Mouse (Mus musculus) neural tube, embryonic 14.5 days (tissue): ENCODE data around the gene Cdc34. TPM values are rescaled to one million over a fixed set of nuclear protein-coding genes. Genes with fewer than 3 reads are reported as not detected.

ENCODE experiments used
- ATAC-seq: fragments of 200-750 bp; cut with Nextera tagmentation; 2 replicates; pipeline ENCODE4 v1.8.0; 2017; ENCODE audit warnings: low read depth, mild to moderate bottlenecking, moderate TSS enrichment, moderate library complexity
- H3K27ac ChIP-seq: fragments of 300-500 bp; sonication (generic); 2 replicates; pipeline ENCODE4 v1.5.1; 2014; ENCODE audit warnings: low read depth, mild to moderate bottlenecking, control low read depth, low read length, moderate library complexity, mixed read lengths
- H3K27me3 ChIP-seq: fragments of 300-500 bp; sonication (generic); 2 replicates; pipeline ENCODE4 v1.6.1; 2014; ENCODE audit warnings: low read length; ENCODE audit not compliant: control insufficient read depth, insufficient read depth
- H3K36me3 ChIP-seq: fragments of 300-500 bp; sonication (generic); 2 replicates; pipeline ENCODE4 v1.6.1; 2014; ENCODE audit warnings: low read length, mixed read lengths; ENCODE audit not compliant: control insufficient read depth, insufficient read depth
- H3K4me1 ChIP-seq: fragments of 300-500 bp; sonication (generic); 2 replicates; pipeline ENCODE4 v1.6.1; 2014; ENCODE audit warnings: low read length; ENCODE audit not compliant: control insufficient read depth, insufficient read depth
- H3K4me2 ChIP-seq: fragments of 300-500 bp; sonication (generic); 2 replicates; pipeline ENCODE4 v1.6.1; 2014; ENCODE audit warnings: mild to moderate bottlenecking, low read depth, low read length, control low read depth
- H3K4me3 ChIP-seq: fragments of 300-500 bp; sonication (generic); 2 replicates; pipeline ENCODE4 v1.5.1; 2014; ENCODE audit warnings: low read depth, low read length, control low read depth, mixed read lengths
- H3K9ac ChIP-seq: fragments of 300-500 bp; sonication (generic); replicated peaks from 2 replicates; pipeline ENCODE4 v1.6.1; 2014; ENCODE audit warnings: low read depth, mild to moderate bottlenecking, control low read depth, low read length, mixed read lengths
- H3K9me3 ChIP-seq: fragments of 300-500 bp; sonication (generic); 2 replicates; pipeline ENCODE4 v1.6.1; 2016; ENCODE audit warnings: low read length; ENCODE audit not compliant: control insufficient read depth
- WGBS: fragments of 180-500 bp; shearing (Covaris S2); extraction: QIAGEN DNeasy Blood & Tissue Kit; methylation state at CpG from one replicate; pipeline ENCODE4 v1.1.7; 2014; 5-methylcytosine and 5-hydroxymethylcytosine counted together
- polyA plus RNA-seq: library from polyadenylated mRNA; unstranded; fragments of >200 nt; fragmentation: Nextera tagmentation; extraction: Ambion mirVana; gene quantifications from 2 replicates; pipeline ENCODE4 v1.2.1, GENCODE M21; 2014

The Cdc34 gene
- polyA plus RNA-seq, 1 experiment from 2014 or later, result 69.7 TPM

GRCm38 (mm10) chr10:79716988-79717355 lies 35.0 kb downstream of the Cdc34 start:
- Histone ChIP-seq H3K4me2 (peak overlapping the region; percentile 81), H3K27me3 (peaks cover 30% of the 10 kb centered on the region), H3K4me3 (peak overlapping the region; percentile 65), H3K27ac (no peak overlapping the region), H3K9me3 (no peaks in the 10 kb centered on the region), H3K36me3 (peaks cover 2% of the 10 kb centered on the region; the same call in 1 of the 2 replicates), H3K9ac (peak overlapping the region; percentile 76), H3K4me1 (0 out of 2 replicates have a peak, but pooled peaks cover 4% of the 10 kb centered on the region)
- ATAC-seq, result peak; percentile 15
- WGBS, result under 1% methylated on average over 36 of the region's 44 CpGs

- Histone ChIP-seq H3K9me3 (no peaks in the 10 kb centered on the region), H3K4me2 (peak overlapping the region; percentile 81), H3K36me3 (no peaks in the 10 kb centered on the region), H3K4me3 (peak overlapping the region; percentile 65), H3K4me1 (0 out of 2 replicates have a peak, but pooled peaks cover 4% of the 10 kb centered on the region), H3K27me3 (peaks cover 30% of the 10 kb centered on the region), H3K27ac (no peak overlapping the region), H3K9ac (no peak overlapping the region; the same call in 1 of the 2 replicates)
- WGBS, result 4% methylated on average over 43 of the region's 43 CpGs
- no peak for ATAC-seq
These were observed 35.8 kb downstream of the Cdc34 start for GRCm38 (mm10) chr10:79717640-79718357.

GRCm38 (mm10) chr10:79721089-79721488 lies 39.1 kb downstream of the Cdc34 start:
- Histone ChIP-seq H3K27ac (no peak overlapping the region), H3K9me3 (no peaks in the 10 kb centered on the region), H3K9ac (no peak overlapping the region), H3K27me3 (peaks cover 22% of the 10 kb centered on the region), H3K36me3 (no peaks in the 10 kb centered on the region), H3K4me1 (0 out of 2 replicates have a peak, but pooled peaks cover 4% of the 10 kb centered on the region), H3K4me2 (no peak overlapping the region), H3K4me3 (no peak overlapping the region)
- ATAC-seq, result no peak
- WGBS, result 62% methylated on average over 5 of the region's 5 CpGs

- ATAC-seq, result no peak
- H3K27ac ChIP-seq, result no peak overlapping the region
- no peak overlapping the region for H3K9ac ChIP-seq
- no peak overlapping the region for H3K4me3 ChIP-seq
- no peaks in the 10 kb centered on the region for H3K4me1 ChIP-seq
- H3K36me3 ChIP-seq, result no peaks in the 10 kb centered on the region
- no peak overlapping the region for H3K4me2 ChIP-seq
- H3K27me3 ChIP-seq, result peaks cover 10% of the 10 kb centered on the region
- WGBS, result 65% methylated on average over 6 of the region's 6 CpGs
- H3K9me3 ChIP-seq, result no peaks in the 10 kb centered on the region
These were observed 41.1 kb downstream of the Cdc34 start for GRCm38 (mm10) chr10:79723047-79723446.

- Histone ChIP-seq H3K27me3 (0 out of 2 replicates have a peak, but pooled peaks cover 3% of the 10 kb centered on the region), H3K4me1 (no peaks in the 10 kb centered on the region), H3K9me3 (no peaks in the 10 kb centered on the region), H3K27ac (no peak overlapping the region), H3K36me3 (no peaks in the 10 kb centered on the region), H3K4me2 (no peak overlapping the region), H3K4me3 (no peak overlapping the region), H3K9ac (no peak overlapping the region)
- no peak for ATAC-seq
- WGBS, result 85% methylated on average over 7 of the region's 7 CpGs
These were observed 41.7 kb downstream of the Cdc34 start for GRCm38 (mm10) chr10:79723692-79724091.

GRCm38 (mm10) chr10:79726090-79726489 lies 44.1 kb downstream of the Cdc34 start:
- no peak for ATAC-seq
- Histone ChIP-seq H3K4me1 (no peaks in the 10 kb centered on the region), H3K9me3 (no peaks in the 10 kb centered on the region), H3K27me3 (no peaks in the 10 kb centered on the region), H3K4me2 (no peak overlapping the region), H3K27ac (no peak overlapping the region), H3K9ac (no peak overlapping the region), H3K36me3 (no peaks in the 10 kb centered on the region), H3K4me3 (no peak overlapping the region)
- WGBS, result 43% methylated on average over 11 of the region's 11 CpGs

- no peak for ATAC-seq
- no peak overlapping the region for H3K27ac ChIP-seq
- no peak overlapping the region for H3K9ac ChIP-seq
- peaks cover 3% of the 10 kb centered on the region; the same call in 1 of the 2 replicates for H3K36me3 ChIP-seq
- H3K4me1 ChIP-seq, result no peaks in the 10 kb centered on the region
- WGBS, result 71% methylated on average over 28 of the region's 28 CpGs
- H3K4me3 ChIP-seq, result no peak overlapping the region
- H3K4me2 ChIP-seq, result no peak overlapping the region
- H3K9me3 ChIP-seq, result no peaks in the 10 kb centered on the region
- H3K27me3 ChIP-seq, result no peaks in the 10 kb centered on the region
These were observed 46.6 kb downstream of the Cdc34 start for GRCm38 (mm10) chr10:79728323-79729249.

GRCm38 (mm10) chr10:79729357-79729965 lies 47.5 kb downstream of the Cdc34 start:
- Histone ChIP-seq H3K4me1 (no peaks in the 10 kb centered on the region), H3K27ac (no peak overlapping the region), H3K4me3 (no peak overlapping the region), H3K36me3 (peaks cover 12% of the 10 kb centered on the region; the same call in 1 of the 2 replicates), H3K9ac (no peak overlapping the region), H3K4me2 (no peak overlapping the region), H3K27me3 (no peaks in the 10 kb centered on the region), H3K9me3 (no peaks in the 10 kb centered on the region)
- 78% methylated on average over 13 of the region's 13 CpGs for WGBS
- ATAC-seq, result 0 out of 2 replicates have a peak, but pooled peaks have one; percentile 5
